Mouse (Mus musculus) thymus, adult 2 months (tissue): Measurements from ENCODE around the gene Phactr2. TPM values are rescaled to one million over a fixed set of nuclear protein-coding genes. Genes with fewer than 3 reads are reported as not detected.

Experiments
- DNase-seq: peaks from one replicate; pipeline ENCODE4 v3.0.0; 2021
- H3K27ac ChIP-seq: fragments of 200-500 bp; 2 replicates; pipeline ENCODE4 v1.5.1; 2012; ENCODE audit warnings: low read length, control low read depth; ENCODE audit not compliant: control insufficient read depth, insufficient read depth
- H3K27me3 ChIP-seq: fragments of 200-500 bp; 2 replicates; pipeline ENCODE4 v1.6.1; 2012; ENCODE audit warnings: mild to moderate bottlenecking, low read length, moderate library complexity, mixed read lengths; ENCODE audit not compliant: control insufficient read depth, insufficient read depth
- H3K36me3 ChIP-seq: fragments of 200-500 bp; 2 replicates; pipeline ENCODE4 v1.6.1; 2012; ENCODE audit warnings: mild to moderate bottlenecking, low read length, moderate library complexity; ENCODE audit not compliant: control insufficient read depth, insufficient read depth
- H3K4me1 ChIP-seq: fragments of 200-500 bp; replicated peaks from 2 replicates; pipeline ENCODE4 v1.6.1; 2012; ENCODE audit warnings: low read length; ENCODE audit not compliant: control insufficient read depth, insufficient read depth
- H3K4me3 ChIP-seq: fragments of 200-500 bp; 2 replicates; pipeline ENCODE4 v1.5.1; 2012; ENCODE audit warnings: mild to moderate bottlenecking, low read length, control low read depth, moderate library complexity; ENCODE audit not compliant: control insufficient read depth, insufficient read depth
- CTCF ChIP-seq: fragments of 200-500 bp; IDR thresholded peaks from 2 replicates; pipeline ENCODE4 v1.5.1; 2012; ENCODE audit warnings: mild to moderate bottlenecking, control low read depth, low read length, moderate library complexity, borderline replicate concordance; ENCODE audit not compliant: control insufficient read depth, poor library complexity, insufficient read depth; ENCODE audit errors: extremely low read depth
- POLR2A ChIP-seq: fragments of 200-500 bp; IDR thresholded peaks from 2 replicates; pipeline ENCODE4 v1.6.1; 2012; ENCODE audit warnings: mild to moderate bottlenecking, low read length, control low read depth, moderate library complexity; ENCODE audit not compliant: control insufficient read depth, poor library complexity, insufficient read depth; ENCODE audit errors: extremely low read depth
- WGBS: fragments of 180-500 bp; shearing (Covaris S2); methylation state at CpG from one replicate; pipeline ENCODE4 v1.1.7; 2018; 5-methylcytosine and 5-hydroxymethylcytosine counted together
- polyA plus RNA-seq: library from polyadenylated mRNA; depleted of rRNA; stranded (reverse); fragments of >200 nt; gene quantifications from 2 replicates; pipeline ENCODE4 v1.2.3, GENCODE M21; 2012

Phactr2 gene
- polyA plus RNA-seq, 1 experiment, result 3.7 TPM

DNA sequence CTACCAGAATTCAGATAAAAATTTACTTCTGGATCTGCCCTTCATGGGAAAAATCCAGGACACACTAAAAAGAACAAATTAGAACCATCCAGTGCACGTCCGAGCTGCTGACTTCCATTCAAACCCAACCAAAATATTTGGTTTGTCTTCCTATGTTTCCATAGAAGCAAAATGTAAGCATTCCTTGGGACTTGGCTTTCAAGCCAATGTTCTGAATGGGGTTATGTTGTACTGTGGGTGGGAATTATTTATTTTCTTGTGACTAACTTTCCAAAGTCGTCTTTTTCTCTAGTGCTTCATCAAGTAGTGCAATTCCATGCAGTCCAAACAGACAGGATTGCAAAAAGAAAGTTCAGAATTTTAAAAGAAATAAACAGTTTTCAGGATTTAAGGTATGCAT, 239.7 kb downstream of the Phactr2 start:
- no peak overlapping the region for H3K4me3 ChIP-seq

DNA sequence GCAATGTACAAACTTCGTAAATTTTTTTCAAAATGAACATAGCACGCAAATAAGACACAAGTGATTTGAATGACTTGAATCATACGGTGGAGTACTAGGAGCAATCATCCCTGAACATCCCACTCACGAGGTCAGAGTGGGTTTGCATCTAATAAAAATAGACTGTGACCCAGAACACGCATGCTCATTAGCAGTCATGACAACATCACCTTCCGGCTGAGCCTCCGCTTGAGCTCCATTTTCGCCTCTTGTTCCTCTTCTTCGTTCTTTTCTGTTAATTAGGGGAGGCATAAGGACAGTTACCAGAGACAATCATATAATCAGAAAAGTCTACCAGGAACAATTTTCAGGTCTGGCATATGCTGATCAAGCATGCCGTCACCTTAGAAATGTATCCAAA, 240.3 kb downstream of the Phactr2 start:
- TF ChIP-seq CTCF (no peak), POLR2A (no peak)
- Histone ChIP-seq H3K36me3 (no peaks in the 10 kb centered on the region), H3K4me1 (no peaks in the 10 kb centered on the region), H3K27ac (no peak overlapping the region), H3K4me3 (no peak overlapping the region), H3K27me3 (no peaks in the 10 kb centered on the region)
- no peak for DNase-seq
- 96% methylated on average over 10 of the region's 10 CpGs for WGBS

More for the DNA sequence above, 239.7 kb downstream of the Phactr2 start:
- WGBS, result 96% methylated on average over 3 of the region's 3 CpGs
- Histone ChIP-seq H3K27ac (no peak overlapping the region), H3K36me3 (no peaks in the 10 kb centered on the region), H3K27me3 (no peaks in the 10 kb centered on the region), H3K4me1 (no peaks in the 10 kb centered on the region)
- no peak for DNase-seq
- TF ChIP-seq POLR2A (no peak), CTCF (no peak)

DNA sequence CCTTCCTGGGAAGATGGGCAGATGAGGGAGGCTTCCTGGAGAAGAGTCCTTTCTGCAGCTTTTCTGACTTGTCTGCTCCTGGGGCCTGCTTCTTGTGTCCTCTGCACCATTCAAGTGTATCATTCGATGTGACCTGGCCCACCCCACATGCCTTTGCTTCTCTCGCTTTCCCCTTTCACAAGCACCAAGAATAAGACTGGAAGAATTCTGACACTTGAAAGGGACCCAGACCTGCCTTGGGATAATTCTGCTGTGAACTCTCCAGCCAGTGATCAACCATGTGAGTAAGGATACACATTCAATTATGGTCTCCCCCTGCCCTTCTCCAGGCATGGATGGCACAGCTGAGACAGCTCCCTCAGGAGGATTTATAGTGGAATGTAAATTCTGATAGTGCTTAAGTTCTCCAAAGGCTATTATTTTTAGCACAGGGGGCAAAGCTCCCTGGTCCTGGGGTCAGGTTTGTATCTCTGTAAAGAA, 241.0 kb downstream of the Phactr2 start:
- no peak for DNase-seq
- 98% methylated on average over 2 of the region's 2 CpGs for WGBS
- H3K4me3 ChIP-seq, result no peak overlapping the region
- H3K36me3 ChIP-seq, result no peaks in the 10 kb centered on the region
- H3K27ac ChIP-seq, result no peak overlapping the region
- H3K4me1 ChIP-seq, result no peaks in the 10 kb centered on the region
- no peaks in the 10 kb centered on the region for H3K27me3 ChIP-seq
- TF ChIP-seq POLR2A, result no peak
- TF ChIP-seq CTCF, result no peak

DNA sequence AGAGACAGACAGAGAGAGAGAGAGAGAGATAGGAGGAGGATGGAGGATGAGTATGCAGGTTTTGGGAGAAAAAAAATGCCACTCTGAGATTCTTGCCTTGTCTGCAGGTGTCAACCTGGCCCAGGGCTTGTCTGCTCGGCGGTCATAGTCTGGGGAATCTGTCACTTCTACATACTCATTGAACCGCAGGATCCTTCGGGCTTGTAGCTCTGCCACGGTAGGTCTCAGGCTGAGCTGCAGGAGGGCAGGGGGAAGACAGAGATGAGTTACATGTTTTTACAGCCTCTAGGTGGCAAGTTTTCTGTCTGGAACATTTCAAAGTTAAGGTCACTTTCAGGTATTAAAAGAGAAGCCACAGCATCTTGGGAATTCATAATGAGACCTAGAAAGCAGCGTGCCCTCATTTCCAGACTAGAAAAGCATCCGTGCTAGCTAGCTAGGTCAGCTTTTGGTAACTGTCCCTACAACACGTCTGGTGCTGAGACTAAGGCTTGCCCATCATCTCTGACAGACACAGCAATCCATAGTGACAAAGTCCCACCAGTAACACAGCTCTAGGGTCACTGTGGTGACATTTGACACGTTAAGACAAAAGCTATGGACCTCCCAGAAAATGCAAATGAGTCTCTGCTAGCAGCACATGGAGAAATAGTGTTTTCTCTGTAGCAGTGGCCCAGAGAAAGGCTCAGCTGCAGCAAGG, 241.6 kb downstream of the Phactr2 start:
- Histone ChIP-seq H3K4me3 (no peak overlapping the region), H3K36me3 (no peaks in the 10 kb centered on the region), H3K4me1 (no peaks in the 10 kb centered on the region), H3K27me3 (no peaks in the 10 kb centered on the region), H3K27ac (no peak overlapping the region)
- TF ChIP-seq POLR2A, result no peak
- TF ChIP-seq CTCF, result no peak
- WGBS, result 93% methylated on average over 9 of the region's 9 CpGs
- DNase-seq, result no peak

DNA sequence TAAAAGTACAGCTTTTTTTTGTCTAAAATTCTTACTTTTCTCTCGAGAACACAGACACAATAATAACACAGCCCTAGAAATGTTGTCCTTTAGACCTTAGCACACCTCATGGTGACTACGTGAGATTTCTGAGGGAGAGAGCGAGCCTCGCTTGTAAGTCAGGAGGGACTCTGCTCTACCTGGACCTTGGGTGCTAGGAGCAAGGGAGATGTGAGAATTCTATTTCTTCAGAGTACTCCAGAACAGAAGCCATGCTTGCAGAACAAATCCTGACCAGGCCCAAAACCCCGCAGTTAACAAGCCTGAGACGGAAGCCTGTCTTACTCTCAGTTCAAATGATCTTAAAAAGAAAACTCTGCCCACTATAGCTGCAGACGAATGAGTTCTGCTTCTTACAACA, 243.5 kb downstream of the Phactr2 start:
- Histone ChIP-seq H3K27me3 (no peaks in the 10 kb centered on the region), H3K4me1 (no peaks in the 10 kb centered on the region), H3K27ac (no peak overlapping the region), H3K36me3 (no peaks in the 10 kb centered on the region), H3K4me3 (no peak overlapping the region)
- WGBS, result 97% methylated on average over 7 of the region's 7 CpGs
- TF ChIP-seq POLR2A (no peak), CTCF (no peak)
- DNase-seq, result no peak

DNA sequence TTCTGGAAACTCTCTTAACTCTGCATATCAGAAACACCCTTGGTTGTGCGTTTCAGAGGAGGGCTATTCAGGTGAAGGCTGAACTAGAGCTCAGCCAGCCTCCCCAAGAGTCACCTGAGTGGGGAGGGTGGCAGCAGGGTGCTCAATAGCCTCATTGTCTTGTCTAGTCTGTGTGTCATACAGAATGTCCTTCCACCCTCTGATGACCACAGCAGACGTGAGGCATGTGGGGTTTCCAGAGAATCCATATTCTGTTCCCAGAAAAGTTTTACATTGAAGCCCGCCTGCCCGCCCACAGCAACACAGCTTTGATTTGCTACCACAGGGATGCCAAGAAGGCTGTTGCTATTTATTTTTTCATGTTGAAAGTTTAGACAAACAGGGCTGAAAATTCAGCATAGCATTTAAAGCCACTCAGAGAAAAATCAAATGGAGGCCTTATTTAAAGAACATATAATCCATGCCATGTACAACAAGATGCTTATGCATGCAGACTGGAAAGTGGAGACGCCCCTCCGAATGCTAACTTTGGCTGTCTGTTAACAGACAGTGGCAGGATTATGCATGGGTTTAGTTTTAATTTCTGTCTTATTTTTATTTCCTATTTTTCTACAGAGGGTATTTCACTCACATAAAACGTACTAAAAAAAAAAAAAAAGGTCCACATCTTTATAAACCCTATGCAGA, 248.7 kb downstream of the Phactr2 start:
- no peaks in the 10 kb centered on the region for H3K27me3 ChIP-seq
- no peak overlapping the region for H3K27ac ChIP-seq
- no peak overlapping the region for H3K4me3 ChIP-seq
- TF ChIP-seq CTCF (no peak), POLR2A (no peak)
- no peak for DNase-seq
- WGBS, result 95% methylated on average over 7 of the region's 7 CpGs
- H3K4me1 ChIP-seq, result no peaks in the 10 kb centered on the region
- no peaks in the 10 kb centered on the region for H3K36me3 ChIP-seq
